Mouse (Mus musculus) ES-Bruce4 (cell line): ENCODE measurements around the gene Gm9837. TPM values are rescaled to one million over a fixed set of nuclear protein-coding genes. Genes with fewer than 3 reads are reported as not detected.
A peak's percentile ranks its signal among the peaks of the same experiment; 100 is the strongest.

ENCODE experiments used
- H3K27ac ChIP-seq: 2 replicates; pipeline ENCODE4 v1.5.1; 2012; ENCODE audit warnings: low read length, inconsistent platforms; ENCODE audit not compliant: insufficient read depth
- H3K27me3 ChIP-seq: 2 replicates; pipeline ENCODE4 v1.6.1; 2012; ENCODE audit warnings: mild to moderate bottlenecking, low read length, inconsistent platforms; ENCODE audit not compliant: control insufficient read depth, poor library complexity, insufficient read depth, severe bottlenecking
- H3K36me3 ChIP-seq: 2 replicates; pipeline ENCODE4 v1.6.1; 2012; ENCODE audit warnings: inconsistent platforms, mild to moderate bottlenecking, low read length, moderate library complexity; ENCODE audit not compliant: control insufficient read depth, poor library complexity, insufficient read depth, severe bottlenecking
- H3K4me1 ChIP-seq: one replicate; pipeline ENCODE4 v1.8.1; 2011; ENCODE audit warnings: low read length; ENCODE audit not compliant: control insufficient read depth, insufficient read depth
- H3K4me3 ChIP-seq: 2 replicates; pipeline ENCODE4 v1.5.1; 2011; ENCODE audit warnings: low read depth, mild to moderate bottlenecking, low read length
- H3K9ac ChIP-seq: 2 replicates; pipeline ENCODE4 v1.6.1; 2012; ENCODE audit warnings: low read depth, mild to moderate bottlenecking, inconsistent platforms; ENCODE audit not compliant: poor library complexity, severe bottlenecking
- H3K9me3 ChIP-seq: replicated peaks from 2 replicates; pipeline ENCODE4 v1.6.1; 2012; ENCODE audit warnings: mild to moderate bottlenecking, low read length, inconsistent platforms; ENCODE audit not compliant: control insufficient read depth, poor library complexity, insufficient read depth, severe bottlenecking
- CTCF ChIP-seq: IDR thresholded peaks from one replicate; pipeline ENCODE4 v1.8.1; 2011; ENCODE audit warnings: low read depth, low read length
- EP300 ChIP-seq: IDR thresholded peaks from 2 replicates; pipeline ENCODE4 v1.6.1; 2011; ENCODE audit warnings: low read depth, low read length; ENCODE audit not compliant: insufficient read depth
- POLR2A ChIP-seq: IDR thresholded peaks from one replicate; pipeline ENCODE4 v1.8.1; 2011; ENCODE audit warnings: low read length; ENCODE audit not compliant: insufficient read depth
- polyA plus RNA-seq: library from polyadenylated mRNA; stranded (reverse); fragments of >200 nt; gene quantifications from 2 replicates; pipeline ENCODE4 v1.2.4, GENCODE M21; 2011; ENCODE audit warnings: low read depth; ENCODE audit not compliant: missing spikeins, insufficient read depth, insufficient read length

Gene Gm9837
- not detected in 2 replicates for polyA plus RNA-seq

GRCm38 (mm10) chr11:53469968-53470695 lies at the start of gene Gm9837:
Gene Gm9837 (minus strand): TSS chr11:53470479.
- H3K9me3 ChIP-seq: no peaks in the 10 kb centered on the region
- H3K4me3 ChIP-seq: peak within 1 kb of the TSS; percentile 21; the same call in 1 of the 2 replicates
- no peak within 1 kb of the TSS for H3K27ac ChIP-seq
- H3K9ac ChIP-seq: no peak within 1 kb of the TSS
- H3K36me3 ChIP-seq: no peaks in the 10 kb centered on the region
- TF ChIP-seq CTCF (peak; percentile 94), POLR2A (no peak), EP300 (no peak)
- H3K4me1 ChIP-seq: no peaks in the 10 kb centered on the region
- no peaks in the 10 kb centered on the region; the same call in 1 of the 2 replicates for H3K27me3 ChIP-seq

- Histone ChIP-seq H3K27me3 (no peaks in the 10 kb centered on the region), H3K9ac (peak within 1 kb of the TSS; percentile 92), H3K36me3 (no peaks in the 10 kb centered on the region), H3K27ac (no peak within 1 kb of the TSS), H3K4me3 (peak within 1 kb of the TSS; percentile 76), H3K9me3 (no peaks in the 10 kb centered on the region), H3K4me1 (peaks cover 5% of the 10 kb centered on the region)
- TF ChIP-seq EP300: no peak
- TF ChIP-seq POLR2A: no peak
- no peak for TF ChIP-seq CTCF
These were observed 49.2 kb upstream of the Gm9837 start, which contains the start of gene Sept8 for GRCm38 (mm10) chr11:53519207-53520121. Gene Sept8 (plus strand): TSS chr11:53519257.

GRCm38 (mm10) chr11:53518759-53519158 lies 48.5 kb upstream of the Gm9837 start:
- peaks cover 5% of the 10 kb centered on the region for H3K4me1 ChIP-seq
- H3K27me3 ChIP-seq: no peaks in the 10 kb centered on the region
- TF ChIP-seq CTCF: no peak
- TF ChIP-seq EP300: no peak
- TF ChIP-seq POLR2A: no peak
- H3K4me3 ChIP-seq: no peak overlapping the region
- no peaks in the 10 kb centered on the region for H3K9me3 ChIP-seq
- no peak overlapping the region for H3K27ac ChIP-seq
- H3K36me3 ChIP-seq: no peaks in the 10 kb centered on the region
- H3K9ac ChIP-seq: peak overlapping the region; percentile 92

GRCm38 (mm10) chr11:53516775-53517627 lies 46.7 kb upstream of the Gm9837 start:
- Histone ChIP-seq H3K9ac (no peak overlapping the region), H3K27ac (no peak overlapping the region), H3K36me3 (no peaks in the 10 kb centered on the region), H3K4me3 (no peak overlapping the region), H3K9me3 (no peaks in the 10 kb centered on the region), H3K4me1 (no peaks in the 10 kb centered on the region), H3K27me3 (no peaks in the 10 kb centered on the region)
- no peak for TF ChIP-seq CTCF
- no peak for TF ChIP-seq POLR2A
- TF ChIP-seq EP300: no peak

- no peaks in the 10 kb centered on the region for H3K27me3 ChIP-seq
These were observed 40.1 kb upstream of the Gm9837 start for GRCm38 (mm10) chr11:53510351-53510750.

More at GRCm38 (mm10) chr11:53510351-53510750, 40.1 kb upstream of the Gm9837 start:
- Histone ChIP-seq H3K9ac (no peak overlapping the region), H3K4me1 (peaks cover 2% of the 10 kb centered on the region), H3K4me3 (no peak overlapping the region), H3K27ac (no peak overlapping the region), H3K36me3 (no peaks in the 10 kb centered on the region), H3K9me3 (no peaks in the 10 kb centered on the region)
- no peak for TF ChIP-seq POLR2A
- TF ChIP-seq EP300: no peak
- TF ChIP-seq CTCF: no peak
